Mouse (Mus musculus) limb, embryonic 14.5 days (tissue): ENCODE measurements at regions not wholly inside any gene's neighbourhood (a gene's known extent, or its start where the extent isn't known, plus 50 kb on each side); places are given as distances from the start of the nearest gene placed in this dataset.

Experiments used
- ATAC-seq: fragments of 200-750 bp; cut with Nextera tagmentation; 2 replicates; pipeline ENCODE4 v1.8.0; 2017; ENCODE audit warnings: low read depth, moderate number of reproducible peaks, moderate TSS enrichment; ENCODE audit not compliant: low FRiP score
- DNase-seq: peaks from one replicate; pipeline ENCODE4 v3.0.0-alpha.2; 2015; ENCODE audit warnings: low spot score
- H3K27ac ChIP-seq: fragments of 300-500 bp; sonication (generic); replicated peaks from 2 replicates; pipeline ENCODE4 v1.5.1; 2014; ENCODE audit warnings: low read depth, mild to moderate bottlenecking, low read length, moderate library complexity, mixed read lengths
- H3K27me3 ChIP-seq: fragments of 300-500 bp; sonication (generic); 2 replicates; pipeline ENCODE4 v1.6.1; 2014; ENCODE audit warnings: low read length, mixed read lengths; ENCODE audit not compliant: control insufficient read depth, insufficient read depth
- H3K36me3 ChIP-seq: fragments of 300-500 bp; sonication (generic); 2 replicates; pipeline ENCODE4 v1.6.1; 2014; ENCODE audit warnings: mild to moderate bottlenecking, low read length, moderate library complexity, mixed read lengths; ENCODE audit not compliant: control insufficient read depth, insufficient read depth
- H3K4me1 ChIP-seq: fragments of 300-500 bp; sonication (generic); 2 replicates; pipeline ENCODE4 v1.6.1; 2014; ENCODE audit warnings: antibody characterized with exemption, low read length, mixed read lengths; ENCODE audit not compliant: control insufficient read depth, insufficient read depth
- H3K4me2 ChIP-seq: fragments of 300-500 bp; sonication (generic); replicated peaks from 2 replicates; pipeline ENCODE4 v1.6.1; 2014; ENCODE audit warnings: low read depth, mild to moderate bottlenecking, low read length, moderate library complexity; ENCODE audit not compliant: severe bottlenecking
- H3K4me3 ChIP-seq: fragments of 300-500 bp; sonication (generic); replicated peaks from 2 replicates; pipeline ENCODE4 v1.5.1; 2014; ENCODE audit warnings: low read length
- H3K9ac ChIP-seq: fragments of 300-500 bp; sonication (generic); 2 replicates; pipeline ENCODE4 v1.6.1; 2014; ENCODE audit warnings: mild to moderate bottlenecking, low read depth, low read length, moderate library complexity; ENCODE audit not compliant: severe bottlenecking
- H3K9me3 ChIP-seq: fragments of 300-500 bp; sonication (generic); 2 replicates; pipeline ENCODE4 v1.6.1; 2016; ENCODE audit warnings: low read length; ENCODE audit not compliant: control insufficient read depth
- POLR2A ChIP-seq: fragments of 200-500 bp; IDR thresholded peaks from 2 replicates; pipeline ENCODE4 v1.8.0; 2012; ENCODE audit warnings: inconsistent platforms, mild to moderate bottlenecking, moderate library complexity, borderline replicate concordance; ENCODE audit not compliant: insufficient read depth, insufficient read length; ENCODE audit errors: extremely low read depth
- whole genome bisulfite sequencing: fragments of 180-500 bp; shearing (Covaris S2); extraction: QIAGEN DNeasy Blood & Tissue Kit; methylation state at CpG from one replicate; pipeline ENCODE4 v1.1.7; 2014; 5-methylcytosine and 5-hydroxymethylcytosine counted together

DNA sequence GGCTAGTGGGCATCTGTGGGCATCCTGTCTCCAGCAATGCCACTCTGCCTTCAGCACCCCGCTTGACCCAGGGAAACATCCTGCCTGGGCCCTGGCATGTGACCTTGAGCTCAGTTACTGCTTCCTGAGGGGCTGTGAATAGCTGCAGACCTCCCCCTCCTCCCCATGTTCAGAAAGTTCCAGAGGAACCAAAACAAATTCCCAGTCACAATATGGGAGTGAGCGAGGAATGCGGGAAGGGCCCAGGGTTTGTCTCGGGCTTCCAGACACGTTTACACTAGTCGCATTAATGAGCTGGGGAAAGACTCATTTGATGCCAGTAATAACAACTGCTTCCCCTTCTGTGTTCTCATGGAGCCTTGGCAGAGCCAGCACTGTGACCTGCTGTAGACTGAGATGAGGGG, 81.7 kb downstream of the Hs1bp3 start:
- H3K4me2 ChIP-seq: no peak overlapping the region
- 44% methylated on average over 6 of the region's 6 CpGs for WGBS
- H3K27ac ChIP-seq: peak overlapping the region; percentile 73
- H3K9me3 ChIP-seq: no peaks in the 10 kb centered on the region
- no peaks in the 10 kb centered on the region for H3K36me3 ChIP-seq
- H3K9ac ChIP-seq: no peak overlapping the region
- DNase-seq: peak; percentile 78
- ATAC-seq: peak; percentile 64; the same call in 1 of the 2 replicates
- no peaks in the 10 kb centered on the region for H3K27me3 ChIP-seq
- H3K4me1 ChIP-seq: peaks cover 17% of the 10 kb centered on the region
- TF ChIP-seq POLR2A: no peak
- no peak overlapping the region for H3K4me3 ChIP-seq

DNA sequence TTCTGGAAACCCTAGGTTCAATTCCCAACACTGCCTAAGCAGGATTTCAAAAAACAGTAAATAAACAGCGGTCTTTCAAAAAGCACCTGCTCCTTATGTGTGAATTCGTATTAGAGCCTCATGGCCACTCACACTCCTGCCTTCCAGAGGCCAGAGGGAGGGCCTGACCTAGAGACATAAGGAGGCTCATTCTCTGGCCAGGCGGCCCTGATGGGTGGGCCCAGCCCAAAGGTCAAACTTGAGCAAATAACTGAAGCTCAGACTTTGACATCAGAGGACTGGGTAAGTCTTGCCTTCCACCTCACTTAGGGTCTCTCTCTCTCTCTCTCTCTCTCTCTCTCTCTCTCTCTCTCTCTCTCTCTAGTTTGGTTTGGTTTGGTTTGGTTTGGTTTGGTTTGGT, 80.7 kb downstream of the Hs1bp3 start:
- TF ChIP-seq POLR2A: no peak
- Histone ChIP-seq H3K4me1 (peaks cover 17% of the 10 kb centered on the region), H3K36me3 (no peaks in the 10 kb centered on the region), H3K27ac (no peak overlapping the region), H3K9me3 (no peaks in the 10 kb centered on the region), H3K4me2 (no peak overlapping the region), H3K27me3 (no peaks in the 10 kb centered on the region), H3K9ac (no peak overlapping the region), H3K4me3 (no peak overlapping the region)
- ATAC-seq (no peak), DNase-seq (no peak)
- 84% methylated on average over 3 of the region's 3 CpGs for WGBS
